Mouse (Mus musculus): Measurements from ENCODE around the gene Arhgap19.

The Arhgap19 gene

GRCm38 (mm10) chr19:41831718-41832391 lies 30.0 kb upstream of the Arhgap19 start:
- DNase-seq: no peak

- DNase-seq: peak in 1 of 2 experiments; percentile 12
These were observed 29.3 kb upstream of the Arhgap19 start for GRCm38 (mm10) chr19:41831101-41831570.

- peak; percentile 52 to 77 for DNase-seq
These were observed 28.5 kb upstream of the Arhgap19 start for GRCm38 (mm10) chr19:41830106-41831031.

GRCm38 (mm10) chr19:41829381-41830105 lies 27.7 kb upstream of the Arhgap19 start, which contains the start of gene Frat1:
Gene Frat1 (plus strand): TSS chr19:41829970.
- peak; percentile 84 to 91 for DNase-seq

GRCm38 (mm10) chr19:41828941-41829340 lies 27.1 kb upstream of the Arhgap19 start:
- DNase-seq: no peak

GRCm38 (mm10) chr19:41826529-41826928 lies 24.7 kb upstream of the Arhgap19 start:
- no peak for DNase-seq

- DNase-seq: no peak
These were observed 23.1 kb upstream of the Arhgap19 start for GRCm38 (mm10) chr19:41824950-41825349.

- DNase-seq: no peak
These were observed 20.7 kb upstream of the Arhgap19 start for GRCm38 (mm10) chr19:41822589-41822988.

- DNase-seq: no peak
These were observed 19.6 kb upstream of the Arhgap19 start for GRCm38 (mm10) chr19:41821436-41821835.

GRCm38 (mm10) chr19:41818749-41819148 lies 16.9 kb upstream of the Arhgap19 start:
- no peak for DNase-seq

GRCm38 (mm10) chr19:41817325-41817724 lies 15.5 kb upstream of the Arhgap19 start:
- no peak for DNase-seq

- DNase-seq: no peak
These were observed 15.1 kb upstream of the Arhgap19 start for GRCm38 (mm10) chr19:41816915-41817314.

- DNase-seq: no peak
These were observed 14.6 kb upstream of the Arhgap19 start for GRCm38 (mm10) chr19:41816410-41816809.

GRCm38 (mm10) chr19:41813374-41813773 lies 11.5 kb upstream of the Arhgap19 start:
- no peak for DNase-seq

GRCm38 (mm10) chr19:41812525-41812924 lies 10.7 kb upstream of the Arhgap19 start:
- no peak for DNase-seq

GRCm38 (mm10) chr19:41810074-41810473 lies 8.2 kb upstream of the Arhgap19 start:
- DNase-seq: no peak

GRCm38 (mm10) chr19:41808104-41808634 lies 6.3 kb upstream of the Arhgap19 start:
- DNase-seq: no peak

GRCm38 (mm10) chr19:41807497-41807896 lies 5.7 kb upstream of the Arhgap19 start:
- DNase-seq: no peak

- no peak for DNase-seq
These were observed 4.0 kb upstream of the Arhgap19 start for GRCm38 (mm10) chr19:41805831-41806230.

- DNase-seq: peak; percentile 33 to 50
These were observed 1.5 kb upstream of the Arhgap19 start for GRCm38 (mm10) chr19:41803322-41803721.

- DNase-seq: no peak
These were observed 683 bp downstream of the Arhgap19 start for GRCm38 (mm10) chr19:41800986-41801741.

GRCm38 (mm10) chr19:41800451-41800850 lies 1.4 kb downstream of the Arhgap19 start:
- no peak for DNase-seq
